Mouse (Mus musculus) mesoderm, embryonic 11.5 days (tissue): ENCODE measurements at regions not wholly inside any gene's neighbourhood (a gene's known extent, or its start where the extent isn't known, plus 50 kb on each side); places are given as distances from the start of the nearest gene placed in this dataset.
A peak's percentile ranks its signal among the peaks of the same experiment; 100 is the strongest.

Source experiments
- DNase-seq: peaks from one replicate; pipeline ENCODE4 v3.0.0-alpha.2; 2012; ENCODE audit warnings: low read depth, low spot score

DNA sequence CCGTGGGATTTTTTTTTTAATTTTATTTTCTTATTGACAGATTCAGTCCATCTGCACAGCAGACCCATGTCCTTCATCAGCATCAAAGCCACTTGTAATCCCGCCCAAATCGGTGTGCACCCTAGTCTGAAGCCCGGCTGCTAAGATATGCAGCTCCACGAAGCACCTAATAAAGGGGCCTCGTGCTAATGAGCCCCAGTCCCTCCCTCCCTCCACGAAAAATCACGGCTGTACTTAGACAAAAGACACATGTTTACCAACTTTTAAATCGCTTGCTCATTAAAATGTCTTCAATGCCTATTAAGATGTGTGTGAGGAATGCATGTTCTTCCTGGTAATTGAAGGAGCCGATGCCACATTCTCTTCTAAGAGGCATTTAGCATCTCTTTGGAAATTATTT lies 229.8 kb upstream of the A430005L14Rik start:
- DNase-seq, result no peak

DNA sequence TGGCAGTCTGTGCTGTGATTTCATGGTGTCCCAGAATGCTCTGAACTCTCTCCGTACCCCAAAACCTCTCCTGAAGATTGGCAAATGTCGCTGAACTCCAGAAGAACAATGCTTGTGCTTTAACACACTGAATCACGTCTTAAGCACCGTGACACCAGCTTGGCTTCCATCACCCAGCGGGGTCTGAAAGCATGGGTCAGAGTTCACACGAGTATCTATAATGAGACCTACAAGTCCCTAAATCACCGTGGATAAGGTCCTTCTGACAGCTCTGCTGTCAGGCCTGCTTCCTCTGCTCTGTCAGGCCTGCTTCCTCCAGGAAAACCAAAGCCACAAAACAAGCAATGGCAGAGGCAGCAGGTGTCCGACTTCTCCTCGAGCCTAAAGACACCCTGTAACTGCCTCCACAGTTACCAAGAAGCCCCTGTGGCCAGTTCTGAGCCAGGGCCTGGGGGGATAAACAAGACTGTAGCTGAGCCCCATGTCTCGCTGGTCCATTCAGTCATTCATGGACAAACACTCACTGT lies 229.1 kb upstream of the A430005L14Rik start:
- peak; percentile 65 for DNase-seq

DNA sequence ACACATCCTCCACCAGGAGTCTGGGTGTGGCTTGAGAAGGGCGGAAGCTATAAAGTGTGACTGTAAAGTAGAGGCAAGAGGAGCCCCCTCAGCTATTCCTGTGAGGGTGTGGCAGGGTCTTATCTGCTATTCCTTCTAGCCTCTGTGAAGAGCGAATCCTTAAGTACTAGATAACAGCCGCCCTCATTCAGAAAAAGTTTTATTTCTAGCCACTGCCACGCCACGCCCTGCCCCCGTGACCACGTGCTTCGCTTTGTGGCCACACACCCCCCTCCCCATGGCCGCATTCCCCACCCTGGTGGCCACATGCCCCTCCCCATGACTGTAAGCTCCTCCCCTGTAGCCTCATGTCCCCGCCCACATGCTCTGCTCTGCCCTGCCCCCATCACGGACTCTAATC lies 218.9 kb upstream of the A430005L14Rik start:
- no peak for DNase-seq

DNA sequence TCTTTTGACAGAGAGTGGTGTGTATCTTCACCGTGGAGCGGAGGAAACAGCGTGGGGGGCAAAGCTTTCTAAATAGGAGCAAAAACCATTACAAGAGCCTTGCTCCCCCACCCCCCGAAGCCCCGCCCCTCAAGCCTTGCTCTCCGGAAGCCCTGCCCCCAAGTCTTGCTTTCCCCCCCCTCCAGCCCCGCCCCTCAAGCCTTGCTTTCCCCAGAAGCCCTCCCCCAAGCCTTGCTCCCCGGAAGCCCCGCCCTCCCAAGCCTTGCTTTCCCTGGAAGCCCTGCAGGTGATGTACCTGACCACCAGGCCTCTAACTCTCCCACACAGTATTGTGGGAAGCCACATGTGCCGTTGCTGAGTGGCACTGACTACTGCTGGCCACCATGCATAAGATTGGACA lies 214.8 kb upstream of the A430005L14Rik start:
- no peak for DNase-seq

DNA sequence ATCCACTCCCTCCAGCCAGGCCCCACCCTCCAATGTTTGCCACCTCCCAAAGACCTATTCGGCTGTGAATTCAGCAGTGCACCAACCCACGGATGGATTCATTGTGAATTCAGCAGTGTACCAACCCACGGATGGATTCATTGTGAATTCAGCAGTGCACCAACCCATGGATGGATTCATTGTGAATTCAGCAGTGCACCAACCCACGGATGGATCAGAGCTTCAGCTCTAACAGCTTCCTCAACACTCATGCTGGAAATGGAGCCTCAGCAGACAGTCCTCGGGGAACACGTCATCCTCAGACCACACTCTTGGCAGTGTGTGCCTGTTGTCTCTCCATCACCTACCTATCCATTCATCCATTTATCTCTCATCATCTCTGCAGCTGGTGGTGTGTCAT lies 204.2 kb upstream of the A430005L14Rik start:
- no peak for DNase-seq

DNA sequence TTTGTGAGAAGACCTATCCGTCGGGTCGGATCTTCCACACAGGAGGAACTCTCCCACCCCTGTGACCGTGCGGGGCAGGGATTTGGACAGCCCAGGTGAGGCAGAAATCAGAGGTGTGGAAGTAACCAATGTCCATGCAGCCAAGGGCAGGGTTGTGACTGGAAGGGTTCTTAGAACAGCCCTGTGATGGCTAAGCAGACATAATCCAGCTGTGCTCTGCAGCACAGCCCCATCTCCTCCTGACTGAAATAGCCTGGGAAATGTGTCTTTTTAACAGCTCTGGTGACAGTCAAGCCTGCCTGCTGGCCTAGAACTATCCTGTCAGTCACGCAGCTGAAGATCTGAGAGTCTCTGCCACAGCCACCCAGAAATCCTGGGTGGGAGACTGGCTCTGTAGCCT lies 198.7 kb upstream of the A430005L14Rik start:
- DNase-seq, result no peak

DNA sequence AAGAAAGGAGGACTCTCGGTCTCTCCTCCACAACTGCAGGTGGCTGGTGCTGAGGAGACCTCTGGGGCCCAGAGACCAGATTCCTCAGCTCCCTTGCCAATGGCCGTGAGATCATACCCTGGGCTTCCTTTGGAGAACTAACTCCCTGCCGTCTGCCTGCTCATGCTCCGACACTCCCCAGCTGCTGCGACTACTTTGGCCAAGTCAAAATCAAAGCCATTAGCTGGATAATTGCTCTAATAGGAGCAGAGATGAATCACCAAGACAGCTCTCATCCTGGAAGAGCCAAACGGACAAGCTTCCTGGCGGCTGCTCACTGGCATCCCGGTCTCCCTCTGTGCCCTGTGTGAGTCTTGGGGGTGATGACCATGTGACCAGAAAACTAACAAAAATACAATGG lies 198.3 kb upstream of the A430005L14Rik start:
- DNase-seq, result no peak

DNA sequence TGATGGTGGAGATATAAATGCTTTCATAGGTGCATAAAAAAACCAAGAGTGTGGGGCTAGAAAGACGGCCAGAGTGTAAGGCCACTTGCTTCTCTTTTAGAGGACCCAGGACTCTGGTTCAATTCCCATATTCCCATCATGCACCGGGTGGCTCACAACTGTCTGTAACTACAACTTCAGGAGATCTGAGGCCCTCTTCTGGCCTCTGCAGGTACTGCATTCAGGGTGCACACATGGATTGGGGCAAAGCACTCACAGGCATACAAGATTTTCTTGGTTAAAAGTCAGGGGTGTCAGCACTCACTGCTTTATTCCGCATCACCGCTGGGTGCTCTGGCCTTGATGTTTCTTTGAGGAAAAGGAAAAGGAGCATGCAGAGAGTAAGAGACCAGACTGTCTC lies 196.1 kb upstream of the A430005L14Rik start:
- DNase-seq, result no peak

DNA sequence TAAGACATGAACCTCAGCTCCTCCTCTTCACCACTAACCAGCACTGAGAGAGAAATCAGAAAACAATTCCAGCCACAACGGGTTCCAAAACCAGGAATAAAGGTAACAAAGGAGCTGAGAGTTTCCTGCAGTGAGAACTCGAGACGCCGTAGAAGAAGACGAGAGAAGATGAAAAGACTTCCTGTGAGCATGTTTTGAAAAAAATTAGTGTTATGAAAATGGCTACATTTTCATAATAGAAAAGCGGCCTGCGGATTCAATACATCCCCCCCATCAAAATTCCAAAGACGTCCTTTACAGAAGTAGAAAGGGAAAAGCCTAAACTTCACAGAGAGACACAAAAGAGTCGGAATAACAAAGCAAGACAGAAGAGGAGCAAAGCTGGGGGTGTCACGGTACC lies 193.6 kb upstream of the A430005L14Rik start:
- no peak for DNase-seq

DNA sequence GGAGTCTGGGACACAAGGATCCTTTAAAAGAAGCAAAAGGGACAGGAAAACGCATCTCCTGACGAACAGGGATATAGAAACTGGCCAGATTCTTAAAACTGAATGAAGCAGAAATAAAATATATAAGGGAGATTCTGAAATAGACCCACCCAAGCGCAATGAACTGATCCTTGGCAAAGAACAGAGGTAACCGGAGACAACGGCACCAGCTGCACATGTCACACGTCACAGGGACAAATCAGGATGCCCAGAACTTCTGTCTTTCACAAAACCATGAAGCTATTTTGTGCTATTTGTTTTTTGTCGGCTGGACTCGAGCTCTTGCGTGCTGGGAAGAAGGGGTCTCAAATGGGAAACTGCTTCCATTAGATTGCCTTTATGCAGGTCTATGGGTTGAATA lies 189.3 kb upstream of the A430005L14Rik start:
- no peak for DNase-seq

DNA sequence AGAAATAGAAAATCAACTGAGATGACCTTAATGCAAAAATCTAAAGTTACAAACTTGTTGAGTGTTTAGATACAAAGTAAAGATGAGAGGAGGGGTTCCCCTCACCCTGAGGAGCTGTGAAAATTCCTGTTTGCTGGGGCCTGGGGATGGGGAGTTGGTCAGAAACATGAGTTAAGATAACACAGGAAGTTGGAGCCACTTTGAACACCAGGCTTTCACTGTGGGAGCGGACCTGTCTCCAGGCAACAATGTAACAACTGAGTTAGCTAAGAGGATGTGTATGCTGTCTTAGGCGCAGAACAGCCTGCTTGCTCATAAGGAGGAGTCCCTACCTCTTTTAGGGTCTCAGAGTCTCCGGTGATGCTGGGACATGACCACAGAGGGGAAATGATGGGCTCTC lies 188.7 kb upstream of the A430005L14Rik start:
- DNase-seq, result no peak

DNA sequence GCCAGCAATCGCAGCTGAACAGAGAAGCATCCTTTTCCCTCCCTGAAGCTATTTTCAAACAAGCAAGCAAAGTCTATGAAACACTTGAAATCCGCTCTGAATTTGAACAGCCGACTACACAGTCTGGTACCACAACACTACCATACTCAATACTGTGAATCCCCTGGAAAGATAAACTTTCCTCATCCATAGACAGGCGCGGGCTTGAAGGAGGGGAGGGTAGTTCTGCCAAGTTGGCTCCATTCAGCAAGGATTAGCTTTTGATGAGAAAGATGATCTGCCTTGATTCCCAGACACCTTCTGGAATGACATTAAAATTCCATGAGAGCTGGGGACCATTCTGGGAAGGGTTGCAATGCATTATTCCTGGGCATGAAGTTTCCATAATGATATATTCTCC lies 186.4 kb upstream of the A430005L14Rik start:
- no peak for DNase-seq

DNA sequence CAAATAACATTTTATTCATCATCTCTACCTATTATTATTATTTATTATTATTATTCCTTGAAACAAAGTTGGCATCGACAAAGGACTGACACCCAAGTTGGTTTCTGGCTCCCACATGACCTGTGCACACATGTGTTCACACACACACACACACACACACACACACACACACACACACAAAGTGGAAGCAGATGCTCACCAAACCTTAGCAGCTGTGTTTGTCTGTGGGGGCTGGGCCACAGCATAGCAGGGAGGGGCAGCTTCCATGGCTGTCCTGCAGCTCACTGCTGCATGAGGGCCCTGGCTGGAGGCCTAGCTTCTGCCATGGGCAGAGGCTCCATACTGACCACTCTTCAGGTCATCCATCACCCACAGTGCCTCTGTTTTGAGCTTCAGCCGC lies 176.5 kb upstream of the A430005L14Rik start:
- no peak for DNase-seq

DNA sequence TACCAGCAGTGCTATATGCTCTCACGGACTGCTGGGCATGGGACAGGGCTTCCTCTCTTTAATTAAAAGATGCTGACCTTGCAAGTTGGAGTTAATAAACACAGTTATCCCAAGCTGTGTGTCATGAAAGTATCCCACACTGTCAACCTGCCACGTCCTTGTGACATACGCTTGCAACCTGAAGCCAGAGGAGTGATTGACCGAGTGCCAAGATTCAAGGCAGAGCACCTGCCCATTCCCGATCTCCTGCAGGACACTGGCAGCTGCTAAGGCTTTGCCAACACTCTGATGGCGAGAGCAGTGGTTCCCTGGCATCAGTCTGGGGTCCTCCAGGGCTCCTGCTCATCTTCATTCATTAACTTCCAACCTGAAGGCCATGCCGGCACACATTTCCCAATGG lies 175.8 kb upstream of the A430005L14Rik start:
- no peak for DNase-seq

DNA sequence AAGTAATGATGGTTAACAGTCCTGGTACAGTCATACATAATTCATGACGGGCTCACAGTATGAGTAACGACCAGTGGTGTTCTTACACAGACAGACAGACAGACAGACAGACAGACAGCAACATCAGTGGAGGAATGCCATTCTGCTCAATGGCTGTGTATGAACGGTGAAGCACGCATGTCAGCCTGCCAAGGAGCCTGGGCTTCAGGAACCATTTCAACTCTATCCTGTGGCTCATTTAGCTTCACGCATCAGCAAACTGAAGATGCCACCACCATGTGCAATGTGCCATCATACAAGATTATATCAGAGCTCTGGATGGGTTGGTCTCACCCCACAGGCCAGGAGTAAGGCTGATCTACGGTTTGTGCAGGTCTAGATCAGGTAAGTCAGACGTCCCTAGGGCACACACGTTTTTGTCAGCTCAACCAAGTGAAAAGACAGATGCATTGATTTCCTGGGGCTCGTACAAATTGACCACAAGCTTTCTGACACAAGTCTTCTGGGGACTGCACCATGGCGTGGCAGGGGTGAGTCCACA lies 175.0 kb upstream of the A430005L14Rik start:
- no peak for DNase-seq

DNA sequence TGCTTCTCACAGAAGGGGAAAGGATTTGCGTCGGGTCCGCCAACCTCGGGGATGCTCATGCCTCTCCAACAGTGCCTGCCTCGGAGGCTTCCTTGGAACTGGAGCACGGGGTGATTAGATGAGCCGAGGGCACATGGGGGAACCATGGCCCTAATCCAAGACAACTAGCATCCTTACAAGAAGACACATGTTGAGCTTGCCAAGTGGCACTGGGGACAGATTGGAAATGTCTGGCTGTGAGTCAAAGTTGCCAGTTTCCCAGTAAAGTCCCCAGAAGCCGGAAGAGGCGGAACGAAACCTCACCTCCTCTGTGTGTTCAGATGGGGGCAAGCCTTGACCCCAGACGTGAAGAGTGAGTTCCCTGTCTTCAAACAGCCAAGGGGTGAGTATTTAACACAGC lies 172.6 kb upstream of the A430005L14Rik start:
- DNase-seq, result no peak

DNA sequence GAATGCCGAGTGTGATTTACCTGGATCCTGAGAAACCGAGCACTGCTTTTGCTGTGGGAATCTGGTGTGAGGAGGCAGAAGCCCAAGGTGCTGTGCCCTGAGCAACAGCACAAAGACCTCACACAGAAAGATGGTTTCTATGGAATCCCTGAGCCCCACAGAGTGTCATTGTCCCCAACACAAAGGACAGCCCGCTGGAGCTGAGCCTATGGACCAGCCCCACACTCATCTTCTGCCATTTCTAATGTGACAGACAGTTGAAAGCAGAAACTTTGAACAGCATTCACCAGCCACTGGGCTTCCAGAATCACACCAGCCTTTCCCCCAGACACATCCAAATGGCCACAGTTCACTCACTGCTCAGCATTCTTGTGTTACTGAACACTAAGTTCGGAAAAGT lies 171.5 kb upstream of the A430005L14Rik start:
- DNase-seq, result no peak

DNA sequence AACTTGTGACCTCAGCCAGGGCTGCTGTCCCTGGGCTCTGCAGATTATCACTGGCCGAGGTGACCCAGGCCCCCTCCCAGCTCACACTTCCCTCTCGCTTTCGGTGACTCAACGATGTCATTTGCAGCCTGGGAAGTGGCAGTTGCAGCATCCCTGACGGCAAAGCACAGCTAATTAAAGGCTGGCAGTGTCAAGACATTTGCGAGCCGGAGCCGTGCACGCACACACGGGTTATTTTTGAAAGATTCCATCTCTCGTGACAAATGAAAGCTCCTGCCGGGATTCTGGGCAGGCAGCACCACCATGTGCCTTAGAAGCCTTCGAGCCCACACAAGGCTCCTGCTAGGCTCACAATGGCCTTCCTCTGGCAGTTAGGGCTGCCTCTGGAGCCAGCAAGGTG lies 164.7 kb upstream of the A430005L14Rik start:
- DNase-seq, result no peak

DNA sequence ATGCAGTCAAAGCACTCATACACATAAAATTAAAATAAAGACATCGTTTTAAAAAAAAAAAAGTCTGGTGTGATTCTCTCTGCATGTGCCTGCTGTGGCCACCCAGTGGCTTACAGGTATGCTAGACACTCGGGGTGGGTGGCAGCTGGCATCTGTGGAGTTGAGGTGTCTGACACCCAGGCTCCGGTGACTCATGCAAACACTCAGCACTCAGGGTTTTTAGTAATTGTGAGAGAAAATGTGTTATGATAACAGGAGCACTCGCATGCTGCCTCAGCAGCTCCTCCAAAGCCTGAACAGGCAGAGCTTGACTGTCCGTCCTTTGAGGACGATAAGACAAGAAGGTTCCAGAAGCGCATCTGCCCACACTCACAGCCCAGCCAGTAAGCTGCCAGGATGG lies 159.0 kb upstream of the A430005L14Rik start:
- DNase-seq, result no peak

DNA sequence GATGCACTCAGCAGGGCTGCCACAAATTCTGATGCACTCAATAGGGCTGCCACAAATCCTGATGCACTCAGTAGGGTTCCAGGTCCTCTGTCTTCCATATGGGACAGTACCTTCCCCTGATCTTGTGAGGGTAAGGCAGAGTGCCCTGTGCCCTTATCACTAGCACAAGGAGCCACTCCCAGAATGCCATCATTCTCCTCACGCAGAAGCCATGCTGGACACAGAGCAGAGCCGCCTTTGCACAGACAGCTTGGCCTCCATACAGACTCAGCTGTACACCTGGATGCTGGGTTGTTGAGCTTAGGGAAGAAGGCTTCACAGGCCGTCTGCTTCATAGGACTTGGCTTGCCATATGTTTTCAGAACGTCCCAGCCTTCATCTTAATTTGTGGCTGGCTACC lies 151.3 kb upstream of the A430005L14Rik start:
- no peak for DNase-seq

DNA sequence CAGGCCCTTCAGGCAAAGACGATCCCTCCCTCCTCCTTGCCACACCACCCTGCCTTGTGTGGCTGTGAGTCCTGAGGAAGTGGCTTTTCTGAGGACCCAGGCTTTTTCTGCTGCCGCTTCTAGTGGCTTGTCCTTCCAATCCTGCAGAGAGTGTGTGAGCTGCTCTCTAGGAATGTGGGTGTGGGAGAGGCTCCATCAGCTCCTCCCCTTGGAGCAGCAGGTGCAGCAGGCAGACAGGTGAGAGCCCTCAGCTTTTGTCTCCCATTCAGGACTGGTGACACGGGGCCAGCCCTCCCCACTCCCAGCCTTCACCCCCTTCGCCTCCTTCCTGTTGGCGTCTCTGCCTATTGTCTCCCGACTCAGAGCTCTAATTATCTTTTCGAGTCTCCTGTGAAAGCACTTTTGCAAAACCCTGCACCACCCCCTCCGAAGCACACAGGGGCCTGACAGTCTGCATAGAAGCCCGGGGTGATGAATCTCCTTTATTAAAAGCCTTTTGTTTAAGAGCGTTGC lies 150.8 kb upstream of the A430005L14Rik start:
- no peak for DNase-seq

DNA sequence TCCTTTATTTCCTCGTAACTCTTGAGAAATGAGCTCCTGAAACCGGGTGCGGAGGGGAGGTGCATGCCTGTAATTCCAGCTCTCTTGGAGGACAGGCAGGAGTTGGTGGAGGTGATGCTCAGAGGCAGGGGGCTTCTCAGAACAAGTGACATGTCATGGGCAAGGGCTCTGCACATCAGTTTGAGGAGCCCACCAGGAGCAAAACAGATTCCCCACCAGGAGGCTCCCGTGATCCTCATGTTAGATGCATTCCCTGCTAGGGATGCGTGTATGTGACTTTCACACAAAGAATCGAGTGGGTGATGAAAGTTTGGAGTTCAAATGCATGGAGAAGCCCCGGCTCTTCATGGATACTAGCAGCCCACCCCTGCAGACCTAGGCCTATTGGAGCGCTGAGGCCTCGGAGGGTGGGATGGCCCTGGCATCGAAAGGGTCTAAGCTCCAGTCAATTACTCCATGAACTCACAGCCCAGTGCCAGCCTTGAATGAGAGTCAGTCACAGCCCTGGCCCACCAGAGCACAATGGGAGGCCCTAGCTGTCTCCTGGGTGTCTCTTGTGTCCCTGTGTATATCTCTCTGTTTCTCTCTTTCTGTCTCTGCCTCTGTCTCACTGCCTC lies 150.1 kb upstream of the A430005L14Rik start:
- no peak for DNase-seq

DNA sequence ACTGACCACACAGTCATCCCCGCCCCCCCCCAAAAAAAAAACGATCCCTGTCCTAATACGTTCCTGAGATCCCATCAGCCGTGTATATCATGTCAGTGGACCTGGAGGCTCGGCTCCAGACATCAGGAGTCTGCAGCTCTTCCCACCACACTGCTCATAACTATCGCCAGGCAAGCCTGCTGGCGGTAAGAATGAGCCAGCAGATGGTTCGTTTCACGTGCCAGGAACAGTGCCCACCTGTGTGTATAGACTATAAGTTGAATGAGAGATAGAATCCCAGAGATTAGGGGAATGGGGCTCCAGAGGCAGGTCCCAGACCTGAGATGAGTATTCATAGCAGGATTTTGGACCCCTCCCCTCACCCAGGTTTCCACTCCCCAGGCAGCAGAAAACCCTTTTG lies 144.2 kb upstream of the A430005L14Rik start:
- DNase-seq, result no peak

DNA sequence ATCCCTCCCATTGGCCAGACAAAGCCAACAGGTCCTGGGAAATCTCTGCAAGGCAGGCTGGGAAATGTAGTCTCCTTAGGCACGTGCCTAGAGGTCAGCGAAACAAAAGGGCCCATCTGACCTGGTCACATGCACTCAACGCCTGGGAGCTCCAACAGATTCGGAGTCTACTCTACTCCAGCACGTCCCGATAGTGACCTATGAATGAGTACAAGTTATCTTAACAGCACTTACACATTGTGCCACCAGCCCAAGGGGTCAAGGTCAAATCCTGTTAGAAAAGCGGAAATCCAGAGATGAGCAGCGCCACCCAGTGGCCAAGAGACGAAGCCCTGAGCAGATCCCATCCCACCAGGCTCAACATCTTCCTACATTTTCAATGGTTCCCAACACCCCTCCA lies 129.1 kb upstream of the A430005L14Rik start:
- peak; percentile 87 for DNase-seq
